Mouse (Mus musculus) kidney, postnatal 36 days (tissue): ENCODE data around the gene Arhgef38.

Source experiments
- DNase-seq, 2 experiments: peaks; one replicate each; pipeline ENCODE4 v3.0.0; 2021 to 2022; ENCODE audit warnings: mixed read lengths in 2 of 2

The Arhgef38 gene

DNA sequence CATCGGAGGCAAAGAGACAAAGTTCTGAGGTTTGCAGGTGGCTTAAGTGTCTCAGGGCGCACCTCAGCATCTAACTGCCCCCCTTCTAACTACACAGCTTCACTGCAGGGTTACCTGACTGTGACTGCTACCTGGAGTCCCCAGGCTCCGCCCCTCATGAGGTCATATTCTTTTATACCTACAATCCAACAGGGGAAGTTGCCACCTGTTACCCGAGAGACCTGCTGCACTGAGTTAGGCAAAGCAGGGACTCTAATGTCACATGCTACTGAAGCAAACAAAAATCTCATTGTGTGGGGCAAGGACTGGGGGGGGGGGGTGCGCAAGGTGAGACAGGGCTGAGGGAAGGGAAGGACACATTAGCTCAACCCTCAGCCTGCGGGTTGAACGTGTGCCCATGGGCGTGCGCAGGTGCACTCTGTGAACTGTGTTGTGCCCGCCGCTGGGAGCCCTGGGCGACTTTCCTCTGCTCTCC lies at the start of gene Arhgef38:
Arhgef38 (minus strand) TSS at position 129 of the 475 bp plus-strand sequence.
- DNase-seq = peak; percentile 79 to 82

- DNase-seq = peak; percentile 87 to 93
Measured at GRCm38 (mm10) chr3:133271887-133272286, 37.1 kb upstream of the Arhgef38 start.

- no peak for DNase-seq
Measured at GRCm38 (mm10) chr3:133258860-133259259, 24.1 kb upstream of the Arhgef38 start.

DNA sequence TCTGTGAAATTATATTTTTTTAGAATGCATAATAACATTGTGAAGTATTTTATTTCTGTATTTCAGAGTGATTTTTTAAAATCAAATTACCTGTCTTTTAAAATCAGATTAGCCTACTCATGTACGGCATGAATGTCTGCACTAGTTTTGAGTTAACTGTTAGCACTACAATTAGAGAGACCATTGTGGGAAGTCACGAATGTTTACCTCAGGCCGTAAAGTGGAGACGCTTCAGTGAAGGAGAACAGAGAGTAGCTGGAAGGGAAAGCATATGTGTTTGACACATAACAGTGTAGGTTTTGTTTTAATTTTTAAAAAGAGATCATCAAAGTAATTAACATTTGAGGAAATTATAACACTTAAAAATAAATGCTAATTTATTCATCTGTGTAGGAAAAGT lies 21.1 kb upstream of the Arhgef38 start:
- DNase-seq = no peak

DNA sequence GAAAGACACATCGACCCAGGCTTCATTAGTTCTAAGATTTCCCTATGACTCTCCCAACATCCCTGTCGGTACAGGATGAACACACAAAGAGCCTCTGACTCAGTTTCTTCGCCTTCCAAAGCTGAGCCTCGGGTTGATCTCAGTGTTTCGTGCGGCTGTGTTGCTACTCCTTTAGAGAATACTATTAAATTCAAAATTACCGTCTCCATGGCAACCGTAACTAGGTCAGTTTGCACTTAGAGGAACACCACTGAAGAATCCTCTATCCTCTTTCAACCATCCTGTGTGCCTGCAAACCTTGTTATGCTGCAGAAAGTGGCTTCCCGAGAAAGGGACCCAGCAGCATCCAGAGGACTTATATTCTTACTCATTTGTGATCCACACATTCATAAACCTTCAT lies 9.3 kb upstream of the Arhgef38 start:
- DNase-seq = no peak

GRCm38 (mm10) chr3:133241916-133242315 lies 7.2 kb upstream of the Arhgef38 start:
- peak; percentile 65 to 70 for DNase-seq

GRCm38 (mm10) chr3:133233993-133234392 lies 756 bp downstream of the Arhgef38 start:
- peak; percentile 55 to 62 for DNase-seq

DNA sequence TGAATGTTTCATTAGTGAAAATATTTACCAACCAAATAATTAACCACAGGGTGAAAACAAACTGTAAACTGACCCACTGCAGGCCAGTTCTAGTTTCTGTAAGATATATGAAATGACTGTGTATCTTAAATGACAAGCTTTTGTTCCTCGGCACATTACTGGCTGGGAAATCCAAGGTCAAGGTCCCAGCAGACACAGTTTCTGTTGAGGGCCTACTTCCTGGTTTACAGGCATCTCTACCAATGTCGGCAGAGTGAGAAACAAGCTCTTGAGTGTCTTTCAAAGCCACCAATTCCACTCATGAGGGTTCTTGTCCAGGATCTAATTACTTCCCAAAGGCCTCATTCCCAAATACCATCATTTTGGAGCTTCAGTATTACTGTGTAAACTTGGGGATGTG lies 4.3 kb downstream of the Arhgef38 start:
- peak in 1 of 2 experiments; percentile 37 for DNase-seq

DNA sequence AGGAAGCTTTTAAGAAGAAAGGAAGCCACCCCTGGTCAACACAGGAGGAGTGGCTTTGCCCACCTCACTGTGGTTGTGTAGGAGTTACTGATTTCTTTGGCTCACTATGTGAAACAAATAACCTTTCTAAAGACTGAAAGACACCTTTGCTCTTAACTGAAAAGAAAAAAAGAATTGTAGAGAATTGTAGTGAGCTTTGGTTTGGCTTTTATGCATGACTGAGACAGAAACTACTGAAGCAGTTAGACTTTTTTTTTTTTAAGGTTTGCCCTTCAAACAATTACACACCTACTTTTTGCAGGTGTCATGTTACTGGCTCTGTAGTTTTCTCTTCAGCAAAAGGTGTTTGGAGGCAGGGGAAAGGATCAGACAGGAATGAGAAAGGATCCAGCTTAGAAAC lies 5.2 kb downstream of the Arhgef38 start:
- DNase-seq = peak in 1 of 2 experiments; percentile 42

- DNase-seq = peak; percentile 74 to 76
Measured at GRCm38 (mm10) chr3:133227258-133228012, 7.3 kb downstream of the Arhgef38 start.

DNA sequence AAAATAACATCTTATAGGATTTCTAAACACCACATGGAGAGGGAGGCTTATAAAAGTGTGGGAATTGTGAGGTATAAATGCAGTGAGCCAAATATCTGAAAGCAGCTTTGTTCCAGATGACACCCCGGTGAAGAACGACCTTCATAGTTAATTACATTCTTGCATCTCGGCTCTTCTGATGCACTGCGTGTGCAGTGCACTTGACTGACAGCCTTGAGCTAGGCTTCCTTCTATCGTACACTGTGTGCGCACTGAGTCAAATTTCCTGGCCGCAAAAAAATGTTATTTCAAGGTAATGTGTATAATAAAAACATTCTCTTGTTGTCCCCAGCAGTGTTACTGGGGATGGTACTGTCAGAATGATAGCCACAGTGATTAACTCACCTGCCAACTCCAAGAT lies 16.2 kb downstream of the Arhgef38 start:
- no peak for DNase-seq

DNA sequence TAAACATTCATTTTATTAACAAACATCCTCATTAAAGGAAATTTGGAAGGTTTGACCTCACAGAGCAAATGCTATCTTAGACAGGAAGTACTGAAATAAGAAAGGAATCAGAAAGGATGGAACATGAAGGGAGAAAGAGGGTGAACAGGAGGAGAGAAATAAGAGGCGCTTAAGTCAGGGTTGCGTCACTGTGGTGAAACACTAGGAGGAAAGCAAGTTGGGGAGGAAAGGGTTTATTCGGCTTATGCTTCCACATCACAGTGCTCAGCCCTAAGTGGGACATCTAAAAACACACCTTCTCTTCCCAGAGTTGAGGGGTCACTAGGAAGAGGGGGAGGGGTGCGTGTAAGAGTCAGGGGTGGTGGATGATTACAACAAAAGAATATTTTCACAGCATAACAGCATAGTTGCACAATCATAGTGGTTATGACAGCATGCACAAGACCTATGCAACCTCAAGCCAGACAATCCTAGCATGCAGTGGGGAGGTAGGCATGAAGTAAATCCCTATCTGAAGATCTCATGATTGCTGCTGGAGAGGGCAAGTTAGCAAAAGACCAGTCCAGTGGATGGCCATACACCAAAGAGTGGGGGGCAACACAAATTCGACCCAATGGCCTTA lies 19.4 kb downstream of the Arhgef38 start:
- no peak for DNase-seq

GRCm38 (mm10) chr3:133213434-133214114 lies 21.2 kb downstream of the Arhgef38 start:
- DNase-seq = no peak

DNA sequence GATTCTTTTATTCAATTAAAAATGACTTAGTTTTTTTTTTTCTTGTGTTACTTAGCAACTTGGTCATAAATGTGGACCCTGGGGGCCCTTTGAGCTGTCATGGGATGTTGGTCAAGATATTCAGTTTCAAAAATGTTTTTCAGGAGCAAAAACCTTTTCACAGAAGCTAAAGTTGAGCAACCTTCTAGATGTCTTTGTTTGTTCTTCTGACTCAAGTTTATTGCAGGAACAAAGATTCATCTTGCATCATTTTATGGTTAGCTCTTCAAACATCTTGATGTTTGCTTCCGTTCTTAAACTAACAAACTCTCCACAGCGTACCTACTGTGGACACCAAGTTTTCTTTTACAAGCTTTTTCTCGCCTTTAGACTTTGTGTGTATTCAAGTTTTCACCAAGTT lies 23.4 kb downstream of the Arhgef38 start:
- no peak for DNase-seq

- DNase-seq = no peak
Measured at GRCm38 (mm10) chr3:133203713-133204112, 31.0 kb downstream of the Arhgef38 start.

DNA sequence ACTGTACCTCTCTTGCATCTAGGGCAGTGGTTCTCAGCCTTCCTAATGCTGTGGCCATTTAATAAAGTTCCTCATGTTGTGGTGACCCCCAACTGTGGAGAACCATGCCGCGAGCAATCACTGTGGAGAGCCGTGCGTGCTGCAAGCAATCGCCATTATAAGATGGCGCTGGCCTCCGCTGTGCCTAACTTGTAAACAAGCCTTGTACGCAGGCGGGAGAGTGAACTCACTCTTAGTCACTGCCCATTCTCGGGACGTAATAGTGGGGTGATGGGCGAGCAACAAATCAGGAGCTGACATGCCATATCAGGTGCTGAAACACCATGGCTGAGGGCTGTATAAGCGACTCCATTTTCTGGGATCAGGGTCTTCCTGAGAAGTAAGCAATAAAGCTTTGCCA lies 32.6 kb downstream of the Arhgef38 start:
- no peak for DNase-seq

DNA sequence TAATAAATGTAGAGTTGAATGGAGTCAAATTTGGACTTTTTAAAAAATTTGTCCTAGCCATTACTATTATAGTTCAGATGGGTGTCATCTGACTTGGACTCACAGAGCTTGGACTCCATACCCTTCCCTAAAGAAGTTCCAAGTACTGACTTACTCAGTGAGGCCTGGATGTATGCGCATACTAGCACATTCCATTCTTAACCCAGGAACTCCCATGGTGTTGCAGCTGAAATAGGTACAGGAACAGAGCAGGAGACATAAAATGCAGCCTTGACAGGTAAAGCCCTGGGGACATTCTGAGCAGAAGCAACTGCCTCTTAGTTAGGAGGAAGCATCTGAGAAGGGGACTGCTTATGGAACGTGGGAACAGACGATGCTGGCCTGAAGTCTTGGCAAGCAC lies 45.8 kb downstream of the Arhgef38 start:
- DNase-seq = no peak

- DNase-seq = no peak
Measured at GRCm38 (mm10) chr3:133187524-133187923, 47.2 kb downstream of the Arhgef38 start.

- DNase-seq = no peak
Measured at GRCm38 (mm10) chr3:133176033-133176750, 58.6 kb downstream of the Arhgef38 start.

GRCm38 (mm10) chr3:133172291-133172690 lies 62.5 kb downstream of the Arhgef38 start:
- DNase-seq = no peak

- no peak for DNase-seq
Measured at GRCm38 (mm10) chr3:133169737-133170136, 65.0 kb downstream of the Arhgef38 start.

DNA sequence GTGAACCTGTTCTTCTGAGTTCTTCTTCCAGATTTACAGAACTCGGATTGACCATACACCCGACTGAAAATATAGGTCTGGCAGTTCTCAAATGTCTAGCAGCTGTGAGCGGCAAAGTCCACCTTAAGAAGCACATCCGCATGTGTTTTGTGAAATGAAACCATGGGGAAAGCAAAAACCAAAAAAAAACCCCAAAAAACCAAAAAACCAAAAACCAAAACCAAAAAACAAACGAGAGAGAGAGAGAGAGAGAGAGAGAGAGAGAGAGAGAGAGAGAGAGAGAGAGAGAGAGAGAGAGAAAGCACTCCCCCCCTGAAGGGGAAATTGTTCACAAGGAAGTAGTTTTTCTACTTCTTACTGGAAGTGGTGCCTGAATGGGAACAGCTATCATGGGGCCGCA lies 67.2 kb downstream of the Arhgef38 start:
- no peak for DNase-seq

DNA sequence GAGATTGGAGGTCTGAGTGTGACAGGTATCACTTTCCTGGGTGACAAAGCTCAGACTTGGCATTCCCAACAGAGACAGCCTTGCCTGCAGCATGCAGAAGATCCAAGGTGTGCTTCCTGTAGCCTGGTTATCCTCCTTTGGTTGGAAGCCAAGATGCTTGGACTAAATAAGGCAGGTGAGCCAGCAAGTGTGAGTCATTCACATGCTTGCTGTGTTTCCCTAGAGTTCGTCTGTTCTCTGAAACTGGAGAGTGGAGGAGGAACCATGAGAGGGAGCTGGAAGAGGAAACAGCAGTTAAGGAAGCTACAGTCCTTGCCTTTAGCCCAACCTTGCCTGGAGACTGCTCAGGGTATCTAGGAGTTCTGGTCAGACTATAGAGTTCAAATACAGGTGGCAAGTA lies 69.6 kb downstream of the Arhgef38 start:
- peak in 1 of 2 experiments; percentile 3 for DNase-seq
